Mouse (Mus musculus) heart, embryonic 10.5 days (tissue): Measurements from ENCODE around the gene Snph. TPM values are rescaled to one million over a fixed set of nuclear protein-coding genes. Genes with fewer than 3 reads are reported as not detected.

Source experiments
- DNase-seq: peaks from one replicate; pipeline ENCODE4 v3.0.0-alpha.2; 2017; ENCODE audit warnings: low spot score
- H3K27ac ChIP-seq: fragments of 300-500 bp; sonication (generic); 2 replicates; pipeline ENCODE4 v1.5.1; 2016; ENCODE audit warnings: mild to moderate bottlenecking
- H3K27me3 ChIP-seq: fragments of 300-500 bp; sonication (generic); 2 replicates; pipeline ENCODE4 v1.6.1; 2016; ENCODE audit warnings: mild to moderate bottlenecking; ENCODE audit not compliant: poor library complexity, insufficient read depth, severe bottlenecking
- H3K36me3 ChIP-seq: fragments of 300-500 bp; sonication (generic); 2 replicates; pipeline ENCODE4 v1.6.1; 2016; ENCODE audit warnings: mild to moderate bottlenecking, moderate library complexity
- H3K4me1 ChIP-seq: fragments of 300-500 bp; sonication (generic); 2 replicates; pipeline ENCODE4 v1.6.1; 2016; ENCODE audit warnings: mild to moderate bottlenecking
- H3K4me3 ChIP-seq: fragments of 300-500 bp; sonication (generic); 2 replicates; pipeline ENCODE4 v1.5.1; 2016; ENCODE audit warnings: mild to moderate bottlenecking, moderate library complexity
- H3K9me3 ChIP-seq: fragments of 300-500 bp; sonication (generic); 2 replicates; pipeline ENCODE4 v1.6.1; 2016; ENCODE audit warnings: mild to moderate bottlenecking, moderate library complexity
- WGBS: fragments of 180-500 bp; shearing (Covaris S2); methylation state at CpG from one replicate; pipeline ENCODE4 v1.1.7; 2016; 5-methylcytosine and 5-hydroxymethylcytosine counted together
- polyA plus RNA-seq: library from polyadenylated mRNA; unstranded; fragments of >200 nt; fragmentation: Nextera tagmentation; extraction: Ambion mirVana; gene quantifications from 2 replicates; pipeline ENCODE4 v1.2.1, GENCODE M21; 2016

Gene Snph
- polyA plus RNA-seq, 1 experiment from 2014 or later: 0.83 TPM

DNA sequence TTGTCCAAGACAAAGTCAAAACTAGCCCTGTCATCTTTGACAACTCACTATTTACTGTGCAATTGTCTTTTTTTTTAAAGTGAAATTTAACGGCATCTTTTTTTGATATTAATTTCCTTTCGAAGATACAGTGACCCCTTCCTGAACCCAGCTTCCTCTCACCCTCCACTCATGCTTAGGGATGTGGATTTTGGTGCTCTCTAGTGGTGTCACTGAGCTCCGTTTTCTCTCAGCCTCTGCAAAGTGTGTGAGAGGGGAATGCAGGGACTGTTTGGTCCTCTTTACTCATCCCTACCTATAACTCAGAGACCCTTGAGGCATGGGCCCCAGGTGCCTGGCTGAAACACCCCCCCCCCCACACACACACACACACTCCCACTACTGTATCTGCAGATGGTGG lies 46.5 kb downstream of the Snph start:
- no peak for DNase-seq
- WGBS: 55% methylated on average over 3 of the region's 3 CpGs
- H3K4me3 ChIP-seq: no peak overlapping the region
- peaks cover 22% of the 10 kb centered on the region for H3K27me3 ChIP-seq
- H3K4me1 ChIP-seq: no peaks in the 10 kb centered on the region
- H3K27ac ChIP-seq: no peak overlapping the region
- no peaks in the 10 kb centered on the region for H3K9me3 ChIP-seq
- no peaks in the 10 kb centered on the region for H3K36me3 ChIP-seq

DNA sequence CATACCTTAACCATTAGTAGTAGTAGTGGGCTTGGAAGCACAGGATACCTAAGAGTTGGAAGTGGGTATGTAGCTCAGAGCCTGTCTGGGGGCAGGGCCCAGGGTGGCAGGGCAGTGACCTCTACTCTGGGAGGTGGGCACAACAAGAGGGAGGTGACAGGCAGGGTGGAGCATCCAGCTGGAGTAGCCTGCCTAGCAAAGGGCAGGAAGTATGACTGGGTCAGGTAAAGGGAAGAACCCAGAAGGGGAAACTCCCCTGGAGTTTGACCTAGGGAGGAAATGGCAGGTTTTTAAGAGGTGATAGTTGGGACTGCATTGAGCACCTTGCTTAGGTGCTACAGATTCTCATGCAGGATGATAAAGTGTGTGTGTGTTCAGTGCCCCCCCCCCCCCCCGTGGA lies 51.4 kb downstream of the Snph start:
- H3K27me3 ChIP-seq: peaks cover 13% of the 10 kb centered on the region; the same call in 1 of the 2 replicates
- peaks cover 8% of the 10 kb centered on the region; the same call in 1 of the 2 replicates for H3K4me1 ChIP-seq
- no peak for DNase-seq
- H3K36me3 ChIP-seq: no peaks in the 10 kb centered on the region
- H3K27ac ChIP-seq: no peak overlapping the region
- no peak overlapping the region for H3K4me3 ChIP-seq
- WGBS: 32% methylated on average over 1 of the region's 1 CpGs
- H3K9me3 ChIP-seq: no peaks in the 10 kb centered on the region

- Histone ChIP-seq H3K27me3 (peaks cover 13% of the 10 kb centered on the region; the same call in 1 of the 2 replicates), H3K36me3 (no peaks in the 10 kb centered on the region), H3K27ac (no peak overlapping the region), H3K4me1 (peaks cover 14% of the 10 kb centered on the region), H3K4me3 (no peak overlapping the region), H3K9me3 (no peaks in the 10 kb centered on the region)
- 64% methylated on average over 4 of the region's 4 CpGs for WGBS
- DNase-seq: no peak
Observed at GRCm38 (mm10) chr2:151579183-151579582, 53.2 kb downstream of the Snph start.

GRCm38 (mm10) chr2:151575699-151576389 lies 56.5 kb downstream of the Snph start:
- Histone ChIP-seq H3K4me1 (peaks cover 14% of the 10 kb centered on the region), H3K4me3 (peak overlapping the region; percentile 53), H3K9me3 (no peaks in the 10 kb centered on the region), H3K36me3 (no peaks in the 10 kb centered on the region), H3K27me3 (0 out of 2 replicates have a peak, but pooled peaks cover 12% of the 10 kb centered on the region), H3K27ac (peak overlapping the region; percentile 82)
- WGBS: 2% methylated on average over 38 of the region's 38 CpGs
- DNase-seq: peak; percentile 94

GRCm38 (mm10) chr2:151575119-151575698 lies 57.2 kb downstream of the Snph start:
- peak overlapping the region; percentile 82 for H3K27ac ChIP-seq
- no peaks in the 10 kb centered on the region for H3K36me3 ChIP-seq
- DNase-seq: no peak
- WGBS: 31% methylated on average over 7 of the region's 7 CpGs
- H3K27me3 ChIP-seq: 0 out of 2 replicates have a peak, but pooled peaks cover 7% of the 10 kb centered on the region
- H3K4me3 ChIP-seq: peak overlapping the region; percentile 53
- no peaks in the 10 kb centered on the region for H3K9me3 ChIP-seq
- H3K4me1 ChIP-seq: peaks cover 14% of the 10 kb centered on the region

DNA sequence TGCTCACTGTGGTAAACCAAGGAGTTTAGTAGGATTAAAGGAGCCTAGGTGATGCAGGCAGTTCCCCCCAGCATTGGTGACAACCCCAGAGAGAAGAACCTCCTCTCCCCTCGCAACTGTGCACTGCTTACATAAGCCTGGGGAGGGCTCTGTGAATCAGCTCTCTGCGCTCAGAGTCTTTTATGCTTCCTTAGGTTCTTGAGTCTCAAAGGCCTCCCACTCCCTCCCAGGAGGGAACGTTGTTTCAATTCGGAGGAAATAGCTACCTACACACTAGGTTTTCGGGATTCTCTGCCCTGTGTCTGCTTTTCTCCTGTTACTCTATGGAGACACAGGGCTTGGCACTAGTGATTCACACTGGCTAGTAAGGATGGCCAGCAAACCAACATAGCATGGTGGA lies 57.8 kb downstream of the Snph start:
- Histone ChIP-seq H3K36me3 (no peaks in the 10 kb centered on the region), H3K27ac (no peak overlapping the region), H3K9me3 (no peaks in the 10 kb centered on the region), H3K4me3 (no peak overlapping the region), H3K4me1 (peaks cover 14% of the 10 kb centered on the region), H3K27me3 (0 out of 2 replicates have a peak, but pooled peaks cover 7% of the 10 kb centered on the region)
- DNase-seq: no peak
- WGBS: 59% methylated on average over 5 of the region's 5 CpGs

DNA sequence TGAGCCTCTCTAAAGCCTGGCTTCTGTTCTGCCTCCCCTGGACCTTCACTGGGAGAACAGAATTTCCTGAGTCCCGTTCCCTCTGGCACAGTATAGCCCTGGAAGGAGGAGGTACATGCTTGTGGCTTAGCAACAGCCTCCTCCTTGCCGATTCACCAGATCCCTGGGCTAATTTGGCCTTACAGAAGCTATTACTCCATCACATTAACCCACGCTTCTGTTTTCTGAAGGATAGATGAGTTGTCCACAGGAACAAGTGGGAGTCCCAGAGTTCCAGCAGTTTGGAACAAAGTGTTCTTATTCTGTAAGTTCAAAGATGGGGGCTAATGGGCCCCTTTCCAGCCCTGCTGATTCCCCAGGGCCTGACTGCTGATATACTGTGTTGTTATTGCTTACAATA lies 58.7 kb downstream of the Snph start:
- Histone ChIP-seq H3K36me3 (no peaks in the 10 kb centered on the region), H3K27ac (no peak overlapping the region), H3K4me3 (no peak overlapping the region), H3K27me3 (0 out of 2 replicates have a peak, but pooled peaks cover 4% of the 10 kb centered on the region), H3K9me3 (no peaks in the 10 kb centered on the region), H3K4me1 (peaks cover 14% of the 10 kb centered on the region)
- no peak for DNase-seq
- 79% methylated on average over 3 of the region's 3 CpGs for WGBS

DNA sequence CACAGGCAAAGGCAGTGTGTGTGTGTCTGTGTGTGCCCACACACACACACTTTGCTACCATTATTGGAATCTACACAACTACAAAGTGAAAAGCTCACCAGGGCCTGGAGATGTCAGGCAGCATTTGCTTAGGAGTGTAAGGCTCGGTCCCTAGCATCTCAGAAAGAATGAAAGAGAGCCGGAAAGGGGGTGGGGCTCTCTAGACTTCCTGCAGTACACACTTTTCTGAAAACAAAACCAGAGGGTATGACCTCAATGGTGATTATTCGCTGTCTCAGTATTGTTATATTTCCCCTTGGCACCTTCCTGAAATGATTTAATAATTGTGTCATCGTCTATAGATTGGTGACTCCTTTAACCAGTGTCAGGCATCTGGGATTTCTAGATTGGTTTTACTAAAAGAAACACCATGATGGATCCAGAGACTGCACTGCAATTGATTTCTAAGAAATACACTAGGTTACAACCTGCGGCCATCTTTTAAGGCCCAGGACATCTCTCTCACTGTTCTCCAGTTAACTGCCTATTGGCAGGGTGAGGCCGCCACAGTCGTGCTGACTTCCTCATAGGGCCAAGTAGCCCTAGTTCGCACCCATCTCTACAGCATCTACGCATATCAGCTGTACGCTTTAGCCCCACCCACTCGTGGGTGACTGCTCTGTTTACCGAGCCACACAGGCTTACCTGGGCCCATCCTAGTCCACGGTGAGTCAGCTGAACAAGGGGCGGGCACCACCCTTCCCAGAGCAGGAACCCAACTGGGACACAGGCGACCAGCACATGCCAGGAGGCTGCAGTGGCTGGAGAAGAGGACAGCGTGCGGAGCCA lies 60.3 kb downstream of the Snph start, which contains the start of gene Sdcbp2:
Gene Sdcbp2, plus strand, starts transcription at position 750 of the 828 bp plus-strand sequence.
- Histone ChIP-seq H3K27me3 (no peaks in the 10 kb centered on the region), H3K36me3 (no peaks in the 10 kb centered on the region), H3K4me3 (no peak within 1 kb of the TSS), H3K27ac (no peak within 1 kb of the TSS), H3K4me1 (peaks cover 14% of the 10 kb centered on the region), H3K9me3 (no peaks in the 10 kb centered on the region)
- 63% methylated on average over 17 of the region's 17 CpGs for WGBS
- no peak for DNase-seq

GRCm38 (mm10) chr2:151569452-151569851 lies 62.9 kb downstream of the Snph start:
- no peak for DNase-seq
- WGBS: 68% methylated on average over 2 of the region's 2 CpGs
- Histone ChIP-seq H3K27ac (no peak overlapping the region), H3K9me3 (no peaks in the 10 kb centered on the region), H3K4me3 (no peak overlapping the region), H3K36me3 (peaks cover 4% of the 10 kb centered on the region; the same call in 1 of the 2 replicates), H3K4me1 (no peaks in the 10 kb centered on the region), H3K27me3 (no peaks in the 10 kb centered on the region)

DNA sequence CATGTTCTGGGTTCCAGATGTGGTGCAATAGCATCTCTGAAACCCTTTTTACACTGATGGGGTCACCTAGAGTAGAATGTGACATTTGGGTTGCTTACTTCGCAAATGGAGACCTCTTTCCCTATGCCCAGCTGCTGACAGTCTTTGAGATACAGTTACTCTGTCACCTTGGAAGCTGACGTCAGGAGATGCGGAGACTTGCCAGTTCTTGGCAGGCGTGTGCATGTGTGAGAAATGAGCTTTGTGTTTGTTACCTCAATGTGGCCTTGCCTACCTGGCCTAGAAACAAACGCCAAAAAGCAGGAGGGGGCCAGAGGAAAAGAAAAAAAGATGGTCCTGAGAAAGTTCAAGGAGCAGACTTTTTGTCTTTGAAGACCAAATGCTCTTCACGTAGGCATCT lies 65.5 kb downstream of the Snph start:
- H3K4me3 ChIP-seq: no peak overlapping the region
- 79% methylated on average over 6 of the region's 6 CpGs for WGBS
- H3K4me1 ChIP-seq: no peaks in the 10 kb centered on the region
- H3K9me3 ChIP-seq: no peaks in the 10 kb centered on the region
- no peak overlapping the region for H3K27ac ChIP-seq
- H3K27me3 ChIP-seq: no peaks in the 10 kb centered on the region
- H3K36me3 ChIP-seq: peaks cover 24% of the 10 kb centered on the region
- DNase-seq: no peak

GRCm38 (mm10) chr2:151564986-151565385 lies 67.4 kb downstream of the Snph start:
- no peak for DNase-seq
- H3K4me1 ChIP-seq: no peaks in the 10 kb centered on the region
- H3K36me3 ChIP-seq: peaks cover 41% of the 10 kb centered on the region
- no peaks in the 10 kb centered on the region for H3K9me3 ChIP-seq
- 62% methylated on average over 3 of the region's 3 CpGs for WGBS
- no peak overlapping the region for H3K4me3 ChIP-seq
- no peak overlapping the region for H3K27ac ChIP-seq
- no peaks in the 10 kb centered on the region for H3K27me3 ChIP-seq

DNA sequence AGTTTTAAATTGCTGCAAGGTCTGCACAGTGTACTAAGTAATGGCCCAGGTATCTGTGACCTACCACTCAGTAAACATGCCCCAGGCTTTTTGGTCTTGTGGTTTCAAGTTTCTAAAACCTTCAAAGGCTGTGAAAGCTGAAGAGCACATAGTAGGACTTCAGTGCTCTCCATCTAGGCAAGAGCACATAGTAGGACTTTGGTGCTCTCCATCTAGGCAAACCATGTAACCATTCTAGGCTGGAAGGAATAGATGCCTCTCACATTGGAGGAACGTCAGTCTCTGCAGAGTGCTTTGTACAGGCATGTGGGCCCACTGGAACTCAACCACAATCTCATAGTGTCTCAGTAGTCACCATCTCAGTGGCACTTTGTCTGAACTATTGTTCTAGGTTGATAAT lies 68.4 kb downstream of the Snph start:
- 79% methylated on average over 1 of the region's 1 CpGs for WGBS
- no peaks in the 10 kb centered on the region for H3K9me3 ChIP-seq
- H3K36me3 ChIP-seq: peaks cover 51% of the 10 kb centered on the region

More for the DNA sequence above, 68.4 kb downstream of the Snph start:
- Histone ChIP-seq H3K27ac (no peak overlapping the region), H3K27me3 (no peaks in the 10 kb centered on the region), H3K4me3 (no peak overlapping the region), H3K4me1 (no peaks in the 10 kb centered on the region)
- no peak for DNase-seq
